Mouse (Mus musculus) large intestine, adult 2 months (tissue): Measurements from ENCODE around the gene Cib3. TPM values are rescaled to one million over a fixed set of nuclear protein-coding genes. Genes with fewer than 3 reads are reported as not detected.

Source experiments
- polyA plus RNA-seq: library from polyadenylated mRNA; depleted of rRNA; stranded (reverse); fragments of >200 nt; gene quantifications from 2 replicates; pipeline ENCODE4 v1.2.3, GENCODE M21; 2012; rRNA removed

Cib3 gene
- polyA plus RNA-seq, 1 experiment, result not detected

Other genes with a start within 250 kb of the Cib3 start
- 8.4 and 13.3 TPM in 2 replicates for gene Cyp4f18, start 203.2 kb downstream of the Cib3 start, polyA plus RNA-seq
- not detected in 2 replicates for gene Olfr372, start 171.6 kb downstream of the Cib3 start, polyA plus RNA-seq
- not detected in 2 replicates for gene Olfr373, start 129.7 kb downstream of the Cib3 start, polyA plus RNA-seq
- not detected in 2 replicates for gene Olfr374, start 105.8 kb downstream of the Cib3 start, polyA plus RNA-seq
- 43.5 and 47.4 TPM in 2 replicates for gene Tpm4, start 77.9 kb downstream of the Cib3 start, polyA plus RNA-seq
- 79.7 and 144 TPM in 2 replicates for gene Rab8a, start 51.6 kb downstream of the Cib3 start, polyA plus RNA-seq
- 4.0 and 6.3 TPM in 2 replicates for gene Hsh2d, start 23.2 kb downstream of the Cib3 start, polyA plus RNA-seq
- not detected in 2 replicates for gene Gm11034, start 799 bp upstream of the Cib3 start, polyA plus RNA-seq
- 53.3 and 55.0 TPM in 2 replicates for gene Fam32a, start 6.9 kb upstream of the Cib3 start, polyA plus RNA-seq
- 39.4 and 51.4 TPM in 2 replicates for gene Ap1m1, start 27.2 kb upstream of the Cib3 start, polyA plus RNA-seq
- 0.81 and 1.1 TPM in 2 replicates for gene Gm10282, start 92.4 kb upstream of the Cib3 start, polyA plus RNA-seq
- 9.5 and 11.3 TPM in 2 replicates for gene Klf2, start 106.2 kb upstream of the Cib3 start, polyA plus RNA-seq
- 25.5 and 34.9 TPM in 2 replicates for gene Eps15l1, start 208.6 kb upstream of the Cib3 start, polyA plus RNA-seq
- 0.12 and 0.18 TPM in 2 replicates for gene Calr3, start 231.0 kb upstream of the Cib3 start, polyA plus RNA-seq
- 3.2 and 3.4 TPM in 2 replicates for gene 1700030K09Rik, start 231.0 kb upstream of the Cib3 start, polyA plus RNA-seq